Mouse (Mus musculus): ENCODE results near the gene Dgkz. TPM values are rescaled to one million over a fixed set of nuclear protein-coding genes. Genes with fewer than 3 reads are reported as not detected.

Dgkz gene
- polyA plus RNA-seq, 1 experiment from 2014 or later = 24.1 TPM

DNA sequence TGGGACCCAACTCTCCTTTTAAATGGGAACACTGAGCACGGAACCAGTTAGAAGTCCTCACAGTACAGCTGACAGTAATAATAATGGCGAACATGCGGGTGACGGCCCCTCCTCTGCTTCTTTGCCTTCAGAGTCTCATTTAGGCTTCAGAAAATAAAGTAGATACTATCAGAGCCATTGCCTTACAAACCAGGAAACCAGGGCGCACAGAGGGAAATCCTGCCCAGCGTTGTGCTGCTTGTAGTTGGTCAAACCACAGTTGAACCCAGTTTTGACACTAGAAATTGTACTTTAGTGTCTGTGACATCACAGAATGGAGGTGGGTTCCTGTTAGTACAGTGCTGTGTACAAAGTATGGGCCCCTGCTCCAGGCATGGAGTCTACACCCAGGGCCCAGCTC, 38.6 kb upstream of the Dgkz start:
- no peak overlapping the region for H3K27ac ChIP-seq (ENCODE audit: low read depth, low read length)
- H3K9ac ChIP-seq (ENCODE audit: low read depth, low read length) = no peak overlapping the region
- DNase-seq (ENCODE audit: low spot score) = no peak
- no peak overlapping the region for H3K4me2 ChIP-seq (replicated peaks; ENCODE audit: low read depth, low read length)
- H3K4me3 ChIP-seq (ENCODE audit: low read depth, low read length) = no peak overlapping the region
- H3K36me3 ChIP-seq (ENCODE audit: control insufficient read depth, insufficient read depth, low read length) = no peaks in the 10 kb centered on the region
- H3K27me3 ChIP-seq (ENCODE audit: control insufficient read depth, insufficient read depth, low read length) = no peaks in the 10 kb centered on the region
- no peaks in the 10 kb centered on the region for H3K9me3 ChIP-seq (ENCODE audit: control insufficient read depth, low read length)
- WGBS = 87% methylated on average over 6 of the region's 6 CpGs
- H3K4me1 ChIP-seq (replicated peaks; ENCODE audit: control insufficient read depth, insufficient read depth, low read length) = no peaks in the 10 kb centered on the region
- no peak for ATAC-seq (ENCODE audit: low FRiP score)

GRCm38 (mm10) chr2:92012768-92013445, 37.2 kb upstream of the Dgkz start:
- H3K9me3 ChIP-seq (ENCODE audit: control insufficient read depth, low read length) = no peaks in the 10 kb centered on the region

DNA sequence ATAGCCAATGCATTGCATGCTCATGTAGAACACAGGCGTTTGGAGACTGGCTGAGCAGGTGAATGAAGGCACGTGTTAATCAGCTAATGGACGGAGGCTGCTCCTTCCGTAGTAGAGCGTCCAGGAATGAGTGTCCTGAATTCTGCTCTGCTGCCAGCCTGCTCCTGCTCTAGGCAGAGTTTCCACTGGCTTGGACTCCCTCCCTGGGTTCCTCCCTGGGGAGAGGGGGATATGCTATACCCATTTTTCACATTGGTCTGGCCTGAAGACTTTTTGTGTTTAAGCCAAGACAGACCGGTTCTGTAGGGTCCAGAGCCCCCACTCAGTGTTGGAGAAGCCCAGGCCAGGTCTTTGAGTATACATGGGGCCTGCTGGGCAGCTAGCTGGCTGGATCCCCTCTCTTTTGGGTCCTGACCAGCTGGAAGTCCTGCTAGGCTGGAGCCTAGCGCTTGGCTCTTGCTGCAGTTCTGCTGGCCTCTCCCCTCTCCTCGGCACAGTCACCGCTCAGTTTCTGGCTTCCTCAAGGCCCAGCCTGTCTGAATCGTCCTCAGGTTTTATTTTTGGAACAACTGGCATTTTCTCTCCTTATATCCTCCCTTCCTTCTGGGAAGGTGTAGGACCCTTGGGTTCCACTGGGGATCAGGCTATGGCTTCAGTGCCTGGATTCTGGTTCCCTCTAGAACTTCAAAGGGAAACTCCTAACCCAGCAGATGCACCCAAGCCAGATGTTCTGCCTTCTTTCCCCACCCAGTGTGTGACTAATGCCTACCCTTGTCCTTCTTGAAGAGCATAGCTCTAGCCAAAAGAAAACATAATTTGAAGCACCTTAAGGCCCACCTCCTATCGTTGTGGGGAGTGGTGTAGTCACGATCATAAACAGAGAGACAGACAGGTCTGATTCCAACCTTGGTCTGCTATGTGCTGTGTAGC, 36.0 kb upstream of the Dgkz start:
- WGBS = 83% methylated on average over 12 of the region's 12 CpGs
- DNase-seq (ENCODE audit: low spot score) = no peak
- peaks cover 3% of the 10 kb centered on the region; the same call in 1 of the 2 replicates for H3K27me3 ChIP-seq (ENCODE audit: control insufficient read depth, insufficient read depth, low read length)
- H3K27ac ChIP-seq (ENCODE audit: low read depth, low read length) = no peak overlapping the region
- ATAC-seq (ENCODE audit: low FRiP score) = no peak
- no peak overlapping the region for H3K9ac ChIP-seq (ENCODE audit: low read depth, low read length)
- no peaks in the 10 kb centered on the region for H3K9me3 ChIP-seq (ENCODE audit: control insufficient read depth, low read length)
- H3K4me2 ChIP-seq (replicated peaks; ENCODE audit: low read depth, low read length) = no peak overlapping the region
- no peak overlapping the region for H3K4me3 ChIP-seq (ENCODE audit: low read depth, low read length)
- no peaks in the 10 kb centered on the region for H3K36me3 ChIP-seq (ENCODE audit: control insufficient read depth, insufficient read depth, low read length)
- no peaks in the 10 kb centered on the region for H3K4me1 ChIP-seq (replicated peaks; ENCODE audit: control insufficient read depth, insufficient read depth, low read length)

More at GRCm38 (mm10) chr2:92012768-92013445, 37.2 kb upstream of the Dgkz start:
- no peaks in the 10 kb centered on the region for H3K27me3 ChIP-seq (ENCODE audit: control insufficient read depth, insufficient read depth, low read length)
- no peaks in the 10 kb centered on the region for H3K36me3 ChIP-seq (ENCODE audit: control insufficient read depth, insufficient read depth, low read length)
- H3K27ac ChIP-seq (ENCODE audit: low read depth, low read length) = no peak overlapping the region
- DNase-seq (ENCODE audit: low spot score) = peak; percentile 26
- ATAC-seq (ENCODE audit: low FRiP score) = no peak
- no peak overlapping the region for H3K9ac ChIP-seq (ENCODE audit: low read depth, low read length)
- H3K4me1 ChIP-seq (replicated peaks; ENCODE audit: control insufficient read depth, insufficient read depth, low read length) = no peaks in the 10 kb centered on the region
- no peak overlapping the region for H3K4me3 ChIP-seq (ENCODE audit: low read depth, low read length)
- no peak overlapping the region for H3K4me2 ChIP-seq (replicated peaks; ENCODE audit: low read depth, low read length)
- 43% methylated on average over 8 of the region's 8 CpGs for WGBS

DNA sequence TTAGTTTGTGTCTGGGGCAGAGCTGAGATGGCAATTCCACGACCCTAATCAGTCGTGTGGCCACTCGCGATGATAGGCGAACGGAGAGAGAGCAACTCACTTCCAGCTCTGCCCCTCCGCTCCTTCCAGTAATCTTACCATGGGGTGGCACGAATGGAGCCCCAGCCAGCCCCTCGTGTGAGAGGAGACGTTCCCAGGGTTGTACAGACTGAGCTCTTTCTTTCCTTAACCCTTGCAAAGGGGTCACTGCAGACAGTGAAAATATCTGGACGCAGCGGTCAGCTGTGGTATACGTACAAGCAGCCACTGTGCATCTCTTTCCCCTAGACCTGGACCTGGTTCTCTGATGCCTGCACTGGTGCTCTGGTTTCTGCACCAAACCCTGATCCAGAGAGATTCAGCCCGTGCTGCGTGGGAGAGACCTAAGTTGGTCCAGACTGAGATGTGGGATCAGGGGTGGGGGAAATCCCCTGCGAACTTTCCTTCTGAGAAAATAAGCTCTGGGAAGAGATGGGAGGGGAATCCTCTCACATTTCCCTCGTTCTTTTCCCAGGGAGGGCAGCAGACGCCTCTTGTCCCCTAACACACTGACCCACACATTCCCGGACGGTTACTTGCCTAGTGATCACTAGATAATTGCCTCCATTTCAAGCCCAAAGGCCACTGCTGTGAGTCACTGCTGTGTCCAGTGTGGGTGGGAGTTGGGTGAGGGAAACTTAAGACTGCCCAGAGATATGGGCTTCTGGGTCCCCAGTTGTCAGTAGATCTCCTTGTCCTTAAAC, 33.1 kb upstream of the Dgkz start:
- Histone ChIP-seq H3K27me3 (ENCODE audit: control insufficient read depth, insufficient read depth, low read length) (peaks cover 4% of the 10 kb centered on the region; the same call in 1 of the 2 replicates), H3K4me1 (replicated peaks; ENCODE audit: control insufficient read depth, insufficient read depth, low read length) (no peaks in the 10 kb centered on the region), H3K27ac (ENCODE audit: low read depth, low read length) (peak overlapping the region; percentile 63; the same call in 1 of the 2 replicates), H3K9me3 (ENCODE audit: control insufficient read depth, low read length) (no peaks in the 10 kb centered on the region), H3K9ac (ENCODE audit: low read depth, low read length) (peak overlapping the region; percentile 66), H3K4me2 (replicated peaks; ENCODE audit: low read depth, low read length) (peak overlapping the region; percentile 83), H3K36me3 (ENCODE audit: control insufficient read depth, insufficient read depth, low read length) (no peaks in the 10 kb centered on the region), H3K4me3 (ENCODE audit: low read depth, low read length) (peak overlapping the region; percentile 54)
- ATAC-seq (ENCODE audit: low FRiP score) (no peak; the same call in none of the 2 replicates), DNase-seq (ENCODE audit: low spot score) (no peak)
- 5% methylated on average over 20 of the region's 20 CpGs for WGBS

DNA sequence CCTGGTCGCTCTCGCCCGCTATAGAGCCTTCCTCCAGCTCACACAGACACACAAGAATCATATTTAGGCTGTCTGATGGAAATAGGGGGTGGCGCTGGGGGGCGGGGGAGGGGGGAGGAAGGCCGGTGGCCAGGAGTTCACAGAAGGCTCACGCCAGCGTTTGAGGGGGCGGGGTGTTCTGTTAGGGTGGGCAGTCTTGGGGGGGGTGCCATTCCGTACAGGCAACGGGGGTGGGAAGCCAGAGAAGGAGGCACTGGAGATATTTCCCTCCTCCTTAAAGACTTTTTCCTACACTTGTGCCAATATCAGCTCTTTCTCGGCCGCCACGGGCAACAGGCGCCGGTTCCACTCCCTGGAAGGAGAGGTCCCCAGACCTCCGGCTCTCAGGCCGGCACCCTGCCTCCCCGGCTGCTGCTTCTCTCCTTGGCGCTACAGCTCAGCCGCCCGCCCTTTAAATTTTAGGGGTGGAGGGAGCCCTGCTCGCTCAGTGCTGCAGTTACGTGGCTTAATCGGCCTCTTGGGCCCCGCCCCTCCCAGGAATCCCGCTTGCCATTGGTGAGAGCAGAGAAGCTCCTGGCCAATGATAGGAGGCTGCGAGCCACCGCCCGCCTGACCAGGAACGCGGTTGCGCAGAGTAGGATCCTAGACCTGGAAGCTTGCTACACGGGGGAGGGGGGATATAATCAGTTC, 32.4 kb upstream of the Dgkz start:
- ATAC-seq (ENCODE audit: low FRiP score) (peak; percentile 97), DNase-seq (ENCODE audit: low spot score) (peak; percentile 96)
- no peaks in the 10 kb centered on the region for H3K4me1 ChIP-seq (replicated peaks; ENCODE audit: control insufficient read depth, insufficient read depth, low read length)
- peak overlapping the region; percentile 83 for H3K4me2 ChIP-seq (replicated peaks; ENCODE audit: low read depth, low read length)
- no peaks in the 10 kb centered on the region for H3K36me3 ChIP-seq (ENCODE audit: control insufficient read depth, insufficient read depth, low read length)
- H3K9ac ChIP-seq (ENCODE audit: low read depth, low read length) = peak overlapping the region; percentile 66
- 0% methylated on average over 30 of the region's 34 CpGs for WGBS
- H3K27me3 ChIP-seq (ENCODE audit: control insufficient read depth, insufficient read depth, low read length) = peaks cover 4% of the 10 kb centered on the region; the same call in 1 of the 2 replicates
- no peaks in the 10 kb centered on the region for H3K9me3 ChIP-seq (ENCODE audit: control insufficient read depth, low read length)
- peak overlapping the region; percentile 63; the same call in 1 of the 2 replicates for H3K27ac ChIP-seq (ENCODE audit: low read depth, low read length)
- H3K4me3 ChIP-seq (ENCODE audit: low read depth, low read length) = peak overlapping the region; percentile 54

DNA sequence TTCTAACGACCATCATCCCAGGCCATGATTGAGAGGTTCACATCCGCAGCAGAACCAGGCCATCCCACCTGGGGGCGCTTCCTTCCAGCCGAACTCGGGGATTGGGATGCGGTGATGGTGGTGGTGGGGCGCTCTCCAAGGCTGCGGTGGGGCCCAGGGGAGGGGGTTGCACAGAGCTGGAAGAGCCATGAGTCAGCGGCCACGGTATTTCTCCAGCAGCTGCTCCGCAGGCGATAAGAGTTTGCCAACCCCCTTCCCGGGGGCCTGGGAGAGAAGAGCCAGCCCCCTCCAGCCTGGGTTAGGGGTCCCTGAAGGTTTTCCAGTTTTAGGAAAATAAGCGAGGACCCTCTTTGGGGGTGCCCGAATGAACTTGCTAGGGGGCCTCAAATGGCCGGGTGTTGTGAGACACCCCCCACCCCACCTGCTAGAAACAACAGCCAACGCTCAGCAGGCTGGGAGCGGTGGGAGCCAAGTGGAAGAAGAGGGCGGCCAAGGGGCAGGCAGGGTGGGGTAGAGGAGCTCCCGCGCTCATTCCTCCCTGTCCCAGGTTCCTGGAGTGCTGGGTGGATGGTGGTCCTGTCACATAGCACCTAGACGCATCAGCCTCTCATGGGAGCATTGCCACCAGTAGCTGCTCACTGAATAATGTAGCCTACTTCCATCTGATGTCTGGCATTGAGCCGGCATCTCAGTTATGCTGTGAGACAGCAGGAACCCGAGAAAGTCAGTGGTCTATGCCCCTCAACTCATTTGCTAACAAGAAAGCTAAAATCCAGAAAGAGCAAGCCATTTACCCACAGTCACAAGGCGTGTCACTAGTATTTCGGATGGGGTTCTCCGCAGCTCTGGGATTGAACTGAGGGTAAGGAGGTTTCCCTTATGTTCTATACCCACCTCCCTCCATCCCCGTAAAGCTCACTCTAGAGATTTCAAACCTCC, 31.6 kb upstream of the Dgkz start:
- Histone ChIP-seq H3K36me3 (ENCODE audit: control insufficient read depth, insufficient read depth, low read length) (no peaks in the 10 kb centered on the region), H3K27me3 (ENCODE audit: control insufficient read depth, insufficient read depth, low read length) (peaks cover 4% of the 10 kb centered on the region; the same call in 1 of the 2 replicates), H3K27ac (ENCODE audit: low read depth, low read length) (no peak overlapping the region), H3K9me3 (ENCODE audit: control insufficient read depth, low read length) (no peaks in the 10 kb centered on the region), H3K9ac (ENCODE audit: low read depth, low read length) (peak overlapping the region; percentile 35), H3K4me1 (replicated peaks; ENCODE audit: control insufficient read depth, insufficient read depth, low read length) (no peaks in the 10 kb centered on the region), H3K4me3 (ENCODE audit: low read depth, low read length) (peak overlapping the region; percentile 54), H3K4me2 (replicated peaks; ENCODE audit: low read depth, low read length) (peak overlapping the region; percentile 83)
- WGBS = 1% methylated on average over 28 of the region's 28 CpGs
- DNase-seq (ENCODE audit: low spot score) (peak; percentile 71), ATAC-seq (ENCODE audit: low FRiP score) (0 out of 2 replicates have a peak, but pooled peaks have one; percentile 13)

- ATAC-seq (ENCODE audit: low FRiP score) (no peak), DNase-seq (ENCODE audit: low spot score) (no peak)
- H3K4me1 ChIP-seq (replicated peaks; ENCODE audit: control insufficient read depth, insufficient read depth, low read length) = no peaks in the 10 kb centered on the region
- H3K27me3 ChIP-seq (ENCODE audit: control insufficient read depth, insufficient read depth, low read length) = peaks cover 4% of the 10 kb centered on the region; the same call in 1 of the 2 replicates
- H3K9me3 ChIP-seq (ENCODE audit: control insufficient read depth, low read length) = no peaks in the 10 kb centered on the region
- H3K9ac ChIP-seq (ENCODE audit: low read depth, low read length) = no peak overlapping the region
- 53% methylated on average over 6 of the region's 6 CpGs for WGBS
- no peaks in the 10 kb centered on the region for H3K36me3 ChIP-seq (ENCODE audit: control insufficient read depth, insufficient read depth, low read length)
- no peak overlapping the region for H3K4me2 ChIP-seq (replicated peaks; ENCODE audit: low read depth, low read length)
- H3K27ac ChIP-seq (ENCODE audit: low read depth, low read length) = no peak overlapping the region
- no peak overlapping the region for H3K4me3 ChIP-seq (ENCODE audit: low read depth, low read length)
Measured at GRCm38 (mm10) chr2:92006491-92006890, 30.8 kb upstream of the Dgkz start.
